Mouse (Mus musculus) liver, adult 2 months (tissue): Measurements from ENCODE around the gene Evl.

Experiments used
- CTCF ChIP-seq: fragments of 200-500 bp; IDR thresholded peaks from 2 replicates; pipeline ENCODE4 v1.5.1; 2011; ENCODE audit warnings: low read depth, low read length, control low read depth
- POLR2A ChIP-seq: fragments of 200-500 bp; IDR thresholded peaks from 2 replicates; pipeline ENCODE4 v1.6.1; 2011; ENCODE audit warnings: low read length, control low read depth; ENCODE audit not compliant: insufficient read depth; ENCODE audit errors: extremely low read depth

DNA sequence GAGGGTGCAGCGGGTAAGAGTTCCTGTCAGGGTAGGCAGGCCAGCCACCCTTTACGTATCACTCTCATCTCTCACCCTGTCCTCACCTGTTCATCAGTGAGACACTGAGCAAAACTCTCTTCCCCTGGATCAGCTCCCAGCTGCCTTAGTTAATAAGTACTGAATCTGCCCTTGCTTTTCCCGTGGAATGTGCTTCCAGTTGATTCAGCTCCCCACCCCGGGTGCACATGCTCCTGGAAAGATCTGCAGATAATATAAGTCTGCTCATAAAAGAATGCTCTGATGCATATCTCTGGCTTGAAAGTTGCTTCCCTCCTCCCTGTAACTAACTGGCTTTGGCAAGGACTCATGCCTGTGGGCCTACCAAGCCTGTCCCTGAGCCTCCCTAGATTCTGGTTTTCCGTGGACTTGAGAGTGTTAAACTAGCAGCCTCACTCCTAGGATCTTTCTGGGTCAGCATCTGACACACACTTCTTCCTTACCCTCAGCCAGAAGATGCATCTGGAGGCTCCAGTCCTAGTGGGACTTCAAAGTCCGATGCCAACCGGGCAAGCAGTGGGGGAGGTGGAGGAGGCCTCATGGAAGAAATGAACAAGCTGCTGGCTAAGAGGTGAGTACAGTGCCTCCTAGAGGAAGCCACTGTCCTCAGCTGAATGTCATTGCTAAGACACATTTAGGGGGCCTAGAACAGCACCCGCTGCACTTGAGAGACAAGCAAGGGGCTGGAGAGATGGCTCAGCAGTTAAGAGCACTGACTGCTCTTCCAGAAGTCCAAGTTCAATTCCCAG, 121.3 kb downstream of the Evl start:
- TF ChIP-seq POLR2A = no peak
- TF ChIP-seq CTCF = peak; percentile 49
